Mouse (Mus musculus): ENCODE data around the gene Vps53.

DNA sequence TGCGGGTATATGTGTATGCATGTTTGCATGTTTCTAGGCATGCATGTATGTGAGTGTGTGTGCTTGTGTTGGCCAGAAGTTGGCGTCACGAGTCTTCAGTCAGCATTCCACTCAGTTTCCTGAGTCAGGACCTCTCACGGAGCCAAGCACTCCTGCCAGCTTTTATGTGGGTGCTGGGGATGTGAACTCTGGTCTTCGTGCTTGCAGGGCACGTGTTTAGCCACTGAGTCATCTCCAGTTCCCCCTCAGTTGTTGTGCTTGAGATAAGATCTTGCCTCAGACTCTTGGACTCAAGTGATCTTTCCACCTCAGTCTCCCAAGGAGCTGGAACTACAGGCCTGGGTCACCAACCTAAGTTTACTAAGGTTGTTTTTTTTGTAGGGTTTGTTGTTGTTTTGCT, 170.3 kb downstream of the Vps53 start:
- TF ChIP-seq CTCF (IDR thresholded peaks at IDR 0.05; ENCODE audit: borderline replicate concordance, insufficient read depth, low read length) (no peak), POLR2A (IDR thresholded peaks at IDR 0.05; ENCODE audit: low read depth, low read length) (no peak)
